Mouse (Mus musculus) forelimb bud, embryonic 11.5 days (tissue): ENCODE results near the gene Olfr1506.
"Not testable (repeated sequence)": the region's sequence is repeated elsewhere in the genome, so short reads cannot be mapped to it uniquely, and the experiment has no call there.

Experiments
- DNase-seq: peaks from one replicate; pipeline ENCODE4 v3.0.0-alpha.2; 2012; ENCODE audit warnings: low read depth, low spot score

Olfr1506 gene

GRCm38 (mm10) chr2:90224393-90224792 is at the start of gene Olfr1506:
Gene Olfr1506 (minus strand): TSS chr2:90224493.
- DNase-seq = not testable (repeated sequence)

- DNase-seq = no peak
Observed at GRCm38 (mm10) chr2:90270932-90271331, 46.6 kb upstream of the Olfr1506 start, which contains the start of gene Olfr1271. Gene Olfr1271 (minus strand): TSS chr2:90271032.

- no peak for DNase-seq
Observed at GRCm38 (mm10) chr2:90257492-90257891, 33.2 kb upstream of the Olfr1506 start, which contains the start of gene Olfr142. Gene Olfr142 (minus strand): TSS chr2:90257592.

- DNase-seq = not testable (repeated sequence)
Observed at GRCm38 (mm10) chr2:90199606-90200005, 24.7 kb downstream of the Olfr1506 start.

- DNase-seq = not testable (repeated sequence)
Observed at GRCm38 (mm10) chr2:90195285-90195684, 29.0 kb downstream of the Olfr1506 start.

GRCm38 (mm10) chr2:90194750-90195149 is 29.5 kb downstream of the Olfr1506 start:
- not testable (repeated sequence) for DNase-seq

GRCm38 (mm10) chr2:90187082-90187481 is 37.2 kb downstream of the Olfr1506 start:
- DNase-seq = not testable (repeated sequence)

GRCm38 (mm10) chr2:90186082-90186481 is 38.2 kb downstream of the Olfr1506 start:
- DNase-seq = not testable (repeated sequence)
